Mouse (Mus musculus): ENCODE data around the gene Prr3.
A peak's percentile ranks its signal among the peaks of the same experiment; 100 is the strongest.

Prr3 gene

DNA sequence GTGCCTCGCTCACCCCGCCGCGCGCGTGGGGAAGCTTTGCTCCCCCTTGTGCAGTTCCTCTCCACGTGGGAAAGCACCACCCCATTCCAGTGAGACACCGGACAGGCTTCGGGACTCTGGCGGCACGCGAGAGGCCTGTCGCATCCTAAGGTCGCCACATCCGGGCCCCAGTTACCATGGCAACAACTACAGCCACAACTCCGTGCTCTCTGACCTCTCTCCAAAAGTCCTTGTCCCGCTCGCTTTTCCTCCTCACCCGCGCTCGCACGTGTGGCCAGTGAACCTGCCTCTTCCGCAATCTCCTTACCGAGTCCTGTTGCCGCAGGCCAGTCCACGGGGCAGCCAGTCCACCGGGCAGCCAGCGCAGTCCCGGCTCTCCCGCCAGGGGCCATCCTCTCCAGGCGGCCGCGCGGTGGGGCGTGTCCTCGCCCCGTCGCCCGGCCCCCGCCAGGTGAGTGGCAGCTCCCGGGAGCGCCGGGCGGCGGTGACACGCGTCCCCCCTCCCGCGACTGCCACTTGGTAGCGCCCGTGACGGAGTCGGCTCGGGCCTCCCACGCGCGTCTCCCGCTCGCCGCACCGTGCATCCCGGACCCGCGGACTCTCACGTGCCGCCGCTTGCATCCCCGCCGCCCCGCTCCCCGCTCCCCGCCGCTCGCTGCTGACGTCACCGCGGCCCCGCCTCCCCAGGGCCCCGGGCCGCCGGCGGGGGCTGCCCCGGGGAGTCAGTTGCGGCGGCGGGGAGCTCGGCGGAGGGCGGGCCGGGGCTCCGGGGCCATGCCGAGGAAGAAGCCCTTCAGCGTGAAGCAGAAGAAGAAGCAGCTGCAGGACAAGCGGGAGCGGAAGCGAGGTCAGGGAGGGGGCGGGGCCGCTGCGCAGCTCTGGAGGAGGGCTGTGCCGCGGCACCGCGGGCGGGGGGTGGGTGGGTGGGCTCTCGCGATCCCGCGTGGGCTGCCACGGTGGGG lies at the start of gene Prr3, which contains the start of gene Gnl1:
Prr3 (minus strand) TSS at position 836 of the 962 bp plus-strand sequence.
Gnl1 (plus strand) TSS at position 451 of the 962 bp plus-strand sequence.
- peak; percentile 86 to 92 for DNase-seq (ENCODE audit: low spot score in 2 of 2)

- DNase-seq (ENCODE audit: low spot score in 2 of 2): no peak
Observed at GRCm38 (mm10) chr17:36028879-36029619, 49.0 kb upstream of the Prr3 start.

- no peak for DNase-seq (ENCODE audit: low spot score in 2 of 2)
Observed at GRCm38 (mm10) chr17:36027663-36028062, 47.6 kb upstream of the Prr3 start.

- no peak for DNase-seq (ENCODE audit: low spot score in 2 of 2)
Observed at GRCm38 (mm10) chr17:36025901-36026300, 45.9 kb upstream of the Prr3 start.

DNA sequence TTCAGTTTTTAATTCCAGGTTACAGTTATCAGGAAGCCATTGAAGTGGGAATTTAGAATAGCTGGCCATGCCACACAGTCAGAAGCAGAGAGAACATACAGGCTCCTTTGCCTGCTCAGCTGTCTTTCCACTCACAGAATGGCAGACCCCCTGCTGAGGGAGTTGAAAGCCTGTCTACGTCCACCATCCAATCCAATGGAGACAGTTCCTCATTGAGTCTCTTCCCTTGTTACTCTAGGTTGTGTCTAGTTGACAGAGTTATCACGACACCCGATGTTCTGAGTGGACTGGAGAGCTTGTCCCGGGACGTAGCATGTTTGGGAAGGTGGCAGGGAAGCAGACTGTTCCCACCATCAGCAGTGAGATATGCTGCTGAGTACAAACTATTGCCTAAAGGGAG lies 45.2 kb upstream of the Prr3 start:
- DNase-seq (ENCODE audit: low spot score in 2 of 2): no peak

DNA sequence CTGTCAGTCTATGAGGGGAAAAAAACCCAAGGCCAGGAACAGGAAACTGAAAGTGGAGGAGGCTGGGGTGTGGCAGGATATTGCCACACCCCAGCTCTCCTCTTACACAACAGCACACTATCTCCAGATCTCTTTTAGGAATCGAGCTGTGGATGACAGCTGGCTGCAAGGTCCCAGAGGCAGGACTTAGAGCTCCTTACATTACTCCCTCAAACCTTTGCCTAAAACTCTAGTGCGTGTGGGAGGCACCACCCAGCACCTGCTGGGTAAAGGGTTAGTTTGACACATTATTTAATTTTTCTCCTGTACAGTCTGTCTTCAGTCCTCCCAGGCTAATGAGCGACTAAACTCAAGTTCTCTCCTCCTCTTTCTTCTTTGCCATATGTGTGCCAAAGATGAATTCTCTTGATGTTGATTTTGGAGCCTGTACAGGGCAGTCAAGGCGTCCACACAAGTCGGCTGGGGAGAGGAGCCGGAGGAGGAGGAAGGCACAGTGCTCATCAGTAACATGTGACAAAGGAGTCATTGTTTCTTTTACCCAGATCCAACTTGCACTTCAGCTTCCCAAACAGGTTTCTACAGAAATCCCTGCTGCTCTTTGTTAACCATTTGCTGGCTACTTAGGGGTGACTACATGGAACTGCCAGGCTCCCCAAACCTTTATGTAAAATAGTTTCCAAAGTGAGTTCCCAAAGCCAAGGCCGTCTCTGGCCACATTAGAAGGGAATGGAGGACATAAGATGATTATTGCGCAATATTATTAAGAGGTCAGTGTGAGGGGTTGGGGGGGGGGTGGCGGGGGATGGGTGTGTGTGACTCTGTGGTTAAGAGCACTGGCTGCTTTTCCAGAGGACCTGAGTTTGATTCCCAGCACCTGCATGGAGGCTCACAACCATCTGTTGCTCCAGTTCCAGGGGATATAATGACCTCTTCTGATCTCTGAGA lies 43.9 kb upstream of the Prr3 start:
- peak in 1 of 2 experiments; percentile 49 for DNase-seq (ENCODE audit: low spot score in 2 of 2)

GRCm38 (mm10) chr17:36022922-36023321 lies 42.9 kb upstream of the Prr3 start:
- no peak for DNase-seq (ENCODE audit: low spot score in 2 of 2)

DNA sequence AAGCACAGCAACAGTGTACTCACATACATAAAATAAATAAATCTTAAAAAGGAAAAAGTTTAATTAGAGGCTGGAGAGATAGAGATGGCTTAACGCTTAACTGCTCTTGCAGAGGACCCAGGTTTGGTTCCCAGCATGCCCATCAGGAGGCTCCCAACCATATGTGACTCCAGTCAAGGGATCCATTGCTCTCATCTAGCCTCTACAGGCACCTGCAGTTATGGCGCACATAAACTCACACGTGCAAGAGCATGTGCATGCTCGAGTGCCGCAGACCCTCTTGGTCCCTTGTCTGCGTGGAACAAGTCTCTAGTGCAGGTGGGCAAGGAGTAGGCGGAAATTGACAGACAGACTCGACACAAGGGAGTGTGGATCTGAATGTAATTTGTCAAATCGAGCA lies 42.1 kb upstream of the Prr3 start:
- no peak for DNase-seq (ENCODE audit: low spot score in 2 of 2)

GRCm38 (mm10) chr17:36021309-36021708 lies 41.3 kb upstream of the Prr3 start:
- DNase-seq (ENCODE audit: low spot score in 2 of 2): no peak

GRCm38 (mm10) chr17:36020191-36021073 lies 40.4 kb upstream of the Prr3 start, which contains the start of gene H2-T24:
Gene H2-T24 (minus strand): TSS chr17:36020560.
- peak in 1 of 2 experiments; percentile 51 for DNase-seq (ENCODE audit: low spot score in 2 of 2)

GRCm38 (mm10) chr17:36019519-36019918 lies 39.5 kb upstream of the Prr3 start:
- no peak for DNase-seq (ENCODE audit: low spot score in 2 of 2)

GRCm38 (mm10) chr17:36018979-36019378 lies 38.9 kb upstream of the Prr3 start:
- DNase-seq (ENCODE audit: low spot score in 2 of 2): no peak

- DNase-seq (ENCODE audit: low spot score in 2 of 2): no peak
Observed at GRCm38 (mm10) chr17:36017046-36017445, 37.0 kb upstream of the Prr3 start.

DNA sequence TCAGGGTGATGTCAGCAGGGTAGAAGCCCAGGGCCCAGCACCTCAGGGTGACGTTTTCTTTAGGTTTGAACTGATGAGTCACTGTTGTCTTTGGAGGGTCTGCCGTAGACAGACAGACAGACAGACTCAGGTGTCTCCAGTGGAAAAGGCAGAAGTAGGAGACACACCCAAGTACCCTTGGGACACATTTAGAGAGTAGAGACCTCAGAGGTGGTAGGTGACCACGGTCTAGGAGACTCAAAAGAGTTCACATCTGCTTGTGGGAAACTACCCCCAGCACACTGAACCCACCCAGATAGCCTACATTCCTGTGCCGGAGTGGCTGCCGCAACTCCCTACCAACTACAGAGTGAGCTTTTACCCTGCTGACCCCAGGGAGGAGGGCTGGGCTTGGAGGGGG lies 34.9 kb upstream of the Prr3 start:
- DNase-seq (ENCODE audit: low spot score in 2 of 2): no peak

DNA sequence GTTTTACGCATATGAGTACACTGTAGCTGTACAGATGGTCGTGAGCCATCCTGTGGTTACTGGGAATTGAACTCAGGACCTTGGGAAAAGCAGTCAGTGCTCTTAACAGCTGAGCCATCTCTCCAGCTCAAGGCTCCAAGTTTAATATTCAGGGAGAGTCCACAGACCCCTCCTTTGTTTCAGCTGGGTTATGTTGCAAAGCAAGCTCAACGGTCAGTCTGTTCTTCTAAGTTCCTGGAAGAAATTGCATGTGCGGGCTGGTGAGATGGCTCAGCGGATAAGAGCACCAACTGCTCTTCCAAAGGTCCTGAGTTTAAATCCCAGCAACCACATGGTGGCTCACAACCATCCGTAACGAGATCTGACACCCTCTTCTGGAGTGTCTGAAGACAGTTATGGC lies 24.4 kb upstream of the Prr3 start:
- peak in 1 of 2 experiments; percentile 36 for DNase-seq (ENCODE audit: low spot score in 2 of 2)

- DNase-seq (ENCODE audit: low spot score in 2 of 2): no peak
Observed at GRCm38 (mm10) chr17:36003331-36003730, 23.3 kb upstream of the Prr3 start.

DNA sequence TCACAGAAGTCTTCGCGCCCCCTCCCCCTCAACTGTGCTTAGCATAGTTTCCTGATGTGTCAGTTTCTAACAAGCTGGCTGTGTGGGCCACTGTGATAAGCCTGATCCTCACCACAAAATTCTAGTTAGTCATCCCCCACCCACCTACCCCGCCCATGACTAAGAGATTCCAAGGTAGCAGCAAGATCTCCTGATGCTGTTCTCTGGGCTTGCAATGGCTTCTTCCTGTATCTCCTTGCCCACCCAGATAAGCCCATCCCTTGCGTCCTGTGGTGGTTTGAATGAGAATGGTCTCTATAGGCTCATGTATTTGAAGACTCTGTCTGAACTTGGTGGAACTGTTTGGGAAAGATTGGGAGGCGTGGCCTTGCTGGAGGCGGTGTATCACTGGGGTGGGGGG lies 21.9 kb upstream of the Prr3 start:
- no peak for DNase-seq (ENCODE audit: low spot score in 2 of 2)

GRCm38 (mm10) chr17:36001121-36001897 lies 21.3 kb upstream of the Prr3 start:
- no peak for DNase-seq (ENCODE audit: low spot score in 2 of 2)

DNA sequence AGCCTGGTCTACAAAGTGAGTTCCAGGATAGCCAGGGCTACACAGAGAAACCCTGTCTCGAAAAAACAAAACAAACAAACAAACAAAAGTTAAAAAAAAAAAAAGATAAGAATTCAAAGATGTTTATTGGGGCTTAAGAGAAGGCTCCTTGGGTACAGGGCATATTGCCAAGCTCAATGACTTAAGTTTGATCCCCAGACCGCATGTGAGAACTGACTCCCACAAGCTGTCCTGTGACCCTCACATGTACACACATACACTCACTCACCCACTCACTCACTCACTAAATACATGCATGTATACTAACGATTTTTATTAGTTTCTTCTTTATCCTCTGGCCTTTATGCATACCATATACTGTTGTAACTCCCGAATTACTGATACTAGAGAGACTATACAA lies 20.3 kb upstream of the Prr3 start:
- no peak for DNase-seq (ENCODE audit: low spot score in 2 of 2)

DNA sequence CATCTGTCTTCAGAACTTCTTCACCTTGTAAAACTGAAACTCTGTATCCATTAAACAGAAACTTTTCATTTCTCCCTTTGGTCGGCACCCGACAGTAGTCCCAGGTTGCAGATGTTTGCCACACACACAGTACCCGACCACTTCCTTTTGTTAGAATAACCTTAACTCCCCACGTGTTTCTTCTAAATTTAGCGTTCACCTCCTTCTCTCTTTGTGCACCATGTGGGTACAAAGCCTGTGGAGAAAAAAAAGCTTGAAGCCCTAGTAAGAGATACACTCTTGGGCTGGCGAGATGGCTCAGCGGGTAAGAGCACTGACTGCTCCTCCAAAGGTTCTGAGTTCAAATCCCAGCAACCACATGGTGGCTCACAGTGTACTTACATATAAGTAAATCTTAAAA lies 19.3 kb upstream of the Prr3 start:
- no peak for DNase-seq (ENCODE audit: low spot score in 2 of 2)
